Mouse (Mus musculus) forebrain, embryonic 12.5 days (tissue): ENCODE data around the gene Dst. TPM values are rescaled to one million over a fixed set of nuclear protein-coding genes. Genes with fewer than 3 reads are reported as not detected.
A peak's percentile ranks its signal among the peaks of the same experiment; 100 is the strongest.

ENCODE experiments used
- ATAC-seq: fragments of 200-750 bp; cut with Nextera tagmentation; 2 replicates; pipeline ENCODE4 v1.8.0; 2017; ENCODE audit warnings: moderate TSS enrichment; ENCODE audit not compliant: low FRiP score
- H3K27ac ChIP-seq: fragments of 300-500 bp; sonication (generic); 2 replicates; pipeline ENCODE4 v1.5.1; 2016; ENCODE audit warnings: mild to moderate bottlenecking
- H3K27me3 ChIP-seq: fragments of 300-500 bp; sonication (generic); 2 replicates; pipeline ENCODE4 v1.6.1; 2016; ENCODE audit warnings: mild to moderate bottlenecking
- H3K36me3 ChIP-seq: fragments of 300-500 bp; sonication (generic); replicated peaks from 2 replicates; pipeline ENCODE4 v1.6.1; 2016; ENCODE audit warnings: mild to moderate bottlenecking
- H3K4me1 ChIP-seq: fragments of 300-500 bp; sonication (generic); 2 replicates; pipeline ENCODE4 v1.6.1; 2016
- H3K4me2 ChIP-seq: fragments of 300-500 bp; sonication (generic); 2 replicates; pipeline ENCODE4 v1.6.1; 2016; ENCODE audit warnings: mild to moderate bottlenecking, moderate library complexity
- H3K4me3 ChIP-seq: fragments of 300-500 bp; sonication (generic); replicated peaks from 2 replicates; pipeline ENCODE4 v1.5.1; 2016; ENCODE audit warnings: mild to moderate bottlenecking
- H3K9ac ChIP-seq: fragments of 300-500 bp; sonication (generic); 2 replicates; pipeline ENCODE4 v1.6.1; 2016; ENCODE audit warnings: mild to moderate bottlenecking
- H3K9me3 ChIP-seq: fragments of 300-500 bp; sonication (generic); 2 replicates; pipeline ENCODE4 v1.6.1; 2016
- WGBS: fragments of 180-500 bp; shearing (Covaris S2); methylation state at CpG from one replicate; pipeline ENCODE4 v1.1.7; 2016; 5-methylcytosine and 5-hydroxymethylcytosine counted together
- polyA plus RNA-seq: library from polyadenylated mRNA; unstranded; fragments of >200 nt; fragmentation: Nextera tagmentation; extraction: Ambion mirVana; gene quantifications from 2 replicates; pipeline ENCODE4 v1.2.1, GENCODE M21; 2016

The Dst gene
- polyA plus RNA-seq, 1 experiment from 2014 or later = 30.8 TPM

- H3K27ac ChIP-seq = 0 out of 2 replicates have a peak overlapping the region, but pooled peaks have one; percentile 5
- H3K4me1 ChIP-seq = peaks cover 12% of the 10 kb centered on the region
- peak; percentile 20; the same call in 1 of the 2 replicates for ATAC-seq
- no peak overlapping the region for H3K9ac ChIP-seq
- 82% methylated on average over 14 of the region's 14 CpGs for WGBS
- H3K4me2 ChIP-seq = no peak overlapping the region
- H3K4me3 ChIP-seq = no peak overlapping the region
- no peaks in the 10 kb centered on the region for H3K36me3 ChIP-seq
- H3K9me3 ChIP-seq = no peaks in the 10 kb centered on the region
- no peaks in the 10 kb centered on the region for H3K27me3 ChIP-seq
Measured at GRCm38 (mm10) chr1:33932845-33933499, 24.9 kb downstream of the Dst start.

GRCm38 (mm10) chr1:33935946-33936345 lies 27.9 kb downstream of the Dst start:
- no peak for ATAC-seq
- Histone ChIP-seq H3K9me3 (no peaks in the 10 kb centered on the region), H3K27me3 (no peaks in the 10 kb centered on the region), H3K4me1 (peaks cover 12% of the 10 kb centered on the region), H3K27ac (no peak overlapping the region), H3K4me2 (no peak overlapping the region), H3K9ac (no peak overlapping the region), H3K4me3 (no peak overlapping the region), H3K36me3 (no peaks in the 10 kb centered on the region)
- WGBS = 90% methylated on average over 3 of the region's 3 CpGs

- WGBS = 77% methylated on average over 5 of the region's 5 CpGs
Measured at GRCm38 (mm10) chr1:33939828-33940227, 31.8 kb downstream of the Dst start.

GRCm38 (mm10) chr1:33940364-33940928 lies 32.4 kb downstream of the Dst start:
- H3K4me1 ChIP-seq = no peaks in the 10 kb centered on the region
- no peaks in the 10 kb centered on the region for H3K36me3 ChIP-seq
- no peak for ATAC-seq
- no peaks in the 10 kb centered on the region for H3K9me3 ChIP-seq
- WGBS = 88% methylated on average over 11 of the region's 11 CpGs
- no peak overlapping the region for H3K27ac ChIP-seq
- H3K4me2 ChIP-seq = no peak overlapping the region
- H3K9ac ChIP-seq = no peak overlapping the region
- H3K27me3 ChIP-seq = no peaks in the 10 kb centered on the region
- no peak overlapping the region for H3K4me3 ChIP-seq

More at GRCm38 (mm10) chr1:33939828-33940227, 31.8 kb downstream of the Dst start:
- no peaks in the 10 kb centered on the region for H3K27me3 ChIP-seq
- no peaks in the 10 kb centered on the region for H3K9me3 ChIP-seq
- H3K4me3 ChIP-seq = no peak overlapping the region
- ATAC-seq = no peak
- H3K36me3 ChIP-seq = no peaks in the 10 kb centered on the region
- no peaks in the 10 kb centered on the region for H3K4me1 ChIP-seq
- H3K27ac ChIP-seq = no peak overlapping the region
- H3K9ac ChIP-seq = no peak overlapping the region
- H3K4me2 ChIP-seq = no peak overlapping the region

GRCm38 (mm10) chr1:33942638-33943037 lies 34.6 kb downstream of the Dst start:
- Histone ChIP-seq H3K9ac (no peak overlapping the region), H3K4me3 (no peak overlapping the region), H3K27ac (no peak overlapping the region), H3K4me1 (no peaks in the 10 kb centered on the region), H3K36me3 (no peaks in the 10 kb centered on the region), H3K4me2 (no peak overlapping the region), H3K27me3 (no peaks in the 10 kb centered on the region), H3K9me3 (no peaks in the 10 kb centered on the region)
- no peak for ATAC-seq
- 91% methylated on average over 8 of the region's 8 CpGs for WGBS

GRCm38 (mm10) chr1:33943943-33944342 lies 35.9 kb downstream of the Dst start:
- ATAC-seq = no peak
- H3K9ac ChIP-seq = no peak overlapping the region
- WGBS = 76% methylated on average over 2 of the region's 2 CpGs
- H3K9me3 ChIP-seq = no peaks in the 10 kb centered on the region
- H3K4me3 ChIP-seq = no peak overlapping the region
- H3K4me2 ChIP-seq = no peak overlapping the region
- H3K27me3 ChIP-seq = no peaks in the 10 kb centered on the region
- H3K4me1 ChIP-seq = no peaks in the 10 kb centered on the region
- no peaks in the 10 kb centered on the region for H3K36me3 ChIP-seq
- H3K27ac ChIP-seq = no peak overlapping the region

- Histone ChIP-seq H3K4me3 (no peak overlapping the region), H3K4me2 (no peak overlapping the region), H3K4me1 (no peaks in the 10 kb centered on the region), H3K9ac (no peak overlapping the region), H3K27ac (no peak overlapping the region), H3K9me3 (no peaks in the 10 kb centered on the region), H3K36me3 (no peaks in the 10 kb centered on the region), H3K27me3 (no peaks in the 10 kb centered on the region)
- WGBS = 83% methylated on average over 17 of the region's 17 CpGs
- no peak for ATAC-seq
Measured at GRCm38 (mm10) chr1:33944977-33945750, 37.1 kb downstream of the Dst start.

GRCm38 (mm10) chr1:33945756-33946155 lies 37.7 kb downstream of the Dst start:
- Histone ChIP-seq H3K9me3 (no peaks in the 10 kb centered on the region), H3K4me3 (no peak overlapping the region), H3K27me3 (no peaks in the 10 kb centered on the region), H3K36me3 (no peaks in the 10 kb centered on the region), H3K27ac (no peak overlapping the region), H3K4me1 (no peaks in the 10 kb centered on the region), H3K4me2 (no peak overlapping the region), H3K9ac (no peak overlapping the region)
- WGBS = 92% methylated on average over 6 of the region's 6 CpGs
- no peak for ATAC-seq

- Histone ChIP-seq H3K4me2 (no peak overlapping the region), H3K27me3 (no peaks in the 10 kb centered on the region), H3K4me1 (no peaks in the 10 kb centered on the region), H3K9me3 (no peaks in the 10 kb centered on the region), H3K9ac (no peak overlapping the region), H3K27ac (no peak overlapping the region), H3K4me3 (no peak overlapping the region), H3K36me3 (no peaks in the 10 kb centered on the region)
- 83% methylated on average over 12 of the region's 12 CpGs for WGBS
- ATAC-seq = peak; percentile 41; the same call in 1 of the 2 replicates
Measured at GRCm38 (mm10) chr1:33946601-33947395, 38.8 kb downstream of the Dst start.

- Histone ChIP-seq H3K9ac (no peak overlapping the region), H3K36me3 (no peaks in the 10 kb centered on the region), H3K27me3 (no peaks in the 10 kb centered on the region), H3K27ac (no peak overlapping the region), H3K9me3 (no peaks in the 10 kb centered on the region), H3K4me1 (no peaks in the 10 kb centered on the region), H3K4me2 (no peak overlapping the region), H3K4me3 (no peak overlapping the region)
- ATAC-seq = no peak
- WGBS = 89% methylated on average over 6 of the region's 6 CpGs
Measured at GRCm38 (mm10) chr1:33947838-33948237, 39.8 kb downstream of the Dst start.

- no peak overlapping the region for H3K9ac ChIP-seq
- H3K27me3 ChIP-seq = no peaks in the 10 kb centered on the region
- no peaks in the 10 kb centered on the region for H3K9me3 ChIP-seq
- no peaks in the 10 kb centered on the region for H3K4me1 ChIP-seq
- H3K36me3 ChIP-seq = no peaks in the 10 kb centered on the region
- ATAC-seq = no peak
- WGBS = 87% methylated on average over 5 of the region's 5 CpGs
- no peak overlapping the region for H3K4me2 ChIP-seq
- no peak overlapping the region for H3K27ac ChIP-seq
- no peak overlapping the region for H3K4me3 ChIP-seq
Measured at GRCm38 (mm10) chr1:33948511-33948910, 40.5 kb downstream of the Dst start.

GRCm38 (mm10) chr1:33955626-33956025 lies 47.6 kb downstream of the Dst start:
- Histone ChIP-seq H3K4me2 (no peak overlapping the region), H3K9me3 (no peaks in the 10 kb centered on the region), H3K4me1 (no peaks in the 10 kb centered on the region), H3K27me3 (no peaks in the 10 kb centered on the region), H3K36me3 (no peaks in the 10 kb centered on the region), H3K27ac (no peak overlapping the region), H3K4me3 (no peak overlapping the region), H3K9ac (no peak overlapping the region)
- ATAC-seq = no peak
- 93% methylated on average over 6 of the region's 6 CpGs for WGBS
